Mouse (Mus musculus): ENCODE results near the gene Zfp568. TPM values are rescaled to one million over a fixed set of nuclear protein-coding genes. Genes with fewer than 3 reads are reported as not detected.

The Zfp568 gene
- polyA plus RNA-seq, 1 experiment, result 27.4 TPM

GRCm38 (mm10) chr7:30060341-30060740 lies 76.6 kb downstream of the Zfp568 start:
- H3K4me3 ChIP-seq, result no peak overlapping the region
- no peaks in the 10 kb centered on the region for H3K79me2 ChIP-seq (ENCODE audit: control insufficient read depth, insufficient read depth)
- H3K4me2 ChIP-seq (ENCODE audit: low read depth), result no peak overlapping the region
- H3K36me3 ChIP-seq (ENCODE audit: control insufficient read depth, insufficient read depth), result peaks cover 27% of the 10 kb centered on the region
- H3K27me3 ChIP-seq (ENCODE audit: control insufficient read depth, insufficient read depth, insufficient read length), result no peaks in the 10 kb centered on the region
- no peak for TF ChIP-seq MYOG (IDR thresholded peaks at IDR 0.05; ENCODE audit: control insufficient read depth in 1 of 3, insufficient read depth in 1 of 3, insufficient read length in 2 of 3, low read depth in 2 of 3)
- TF ChIP-seq MAX (IDR thresholded peaks at IDR 0.05; ENCODE audit: low read depth), result no peak
- TF ChIP-seq REST (IDR thresholded peaks at IDR 0.05; ENCODE audit: insufficient read depth, insufficient read length), result no peak
- TF ChIP-seq SRF (IDR thresholded peaks at IDR 0.05; ENCODE audit: control insufficient read depth, insufficient read length, low read depth), result no peak
- TF ChIP-seq POLR2A (IDR thresholded peaks at IDR 0.05; ENCODE audit: insufficient read length, low read depth), result no peak
- no peak for TF ChIP-seq CEBPB (IDR thresholded peaks at IDR 0.05; ENCODE audit: insufficient read depth, poor library complexity, severe bottlenecking)
- no peak for TF ChIP-seq TCF3 (IDR thresholded peaks at IDR 0.05; ENCODE audit: insufficient read length, low read depth)
- TF ChIP-seq USF1 (IDR thresholded peaks at IDR 0.05; ENCODE audit: low read depth), result no peak
- TF ChIP-seq E2F4 (IDR thresholded peaks at IDR 0.05; ENCODE audit: insufficient read depth), result no peak
- TF ChIP-seq POLR2AphosphoS2 (IDR thresholded peaks at IDR 0.05; ENCODE audit: insufficient read length, low read depth), result no peak
- TF ChIP-seq TCF12 (IDR thresholded peaks at IDR 0.05; ENCODE audit: insufficient read depth, poor library complexity, severe bottlenecking), result no peak
- no peak for TF ChIP-seq MYOD1 (IDR thresholded peaks at IDR 0.05; ENCODE audit: control insufficient read depth in 1 of 3, insufficient read length in 2 of 3, low read depth in 2 of 3)
- H3ac ChIP-seq (ENCODE audit: control insufficient read depth, insufficient read length), result no peak overlapping the region

- no peak for TF ChIP-seq POLR2A (IDR thresholded peaks at IDR 0.05; ENCODE audit: insufficient read length, low read depth)
- TF ChIP-seq POLR2AphosphoS2 (IDR thresholded peaks at IDR 0.05; ENCODE audit: insufficient read length, low read depth), result no peak
- TF ChIP-seq USF1 (IDR thresholded peaks at IDR 0.05; ENCODE audit: low read depth), result no peak
- TF ChIP-seq MAX (IDR thresholded peaks at IDR 0.05; ENCODE audit: low read depth), result no peak
- H3K27me3 ChIP-seq (ENCODE audit: control insufficient read depth, insufficient read depth, insufficient read length), result no peaks in the 10 kb centered on the region
- H3K4me3 ChIP-seq, result no peak overlapping the region
- H3K4me2 ChIP-seq (ENCODE audit: low read depth), result no peak overlapping the region
- H3ac ChIP-seq (ENCODE audit: control insufficient read depth, insufficient read length), result no peak overlapping the region
- H3K36me3 ChIP-seq (ENCODE audit: control insufficient read depth, insufficient read depth), result peaks cover 28% of the 10 kb centered on the region
- H3K79me2 ChIP-seq (ENCODE audit: control insufficient read depth, insufficient read depth), result no peaks in the 10 kb centered on the region
These were observed 78.7 kb downstream of the Zfp568 start for GRCm38 (mm10) chr7:30062478-30062877.

GRCm38 (mm10) chr7:30064622-30065021 lies 80.9 kb downstream of the Zfp568 start:
- Histone ChIP-seq H3ac (ENCODE audit: control insufficient read depth, insufficient read length) (no peak overlapping the region), H3K4me3 (no peak overlapping the region), H3K79me2 (ENCODE audit: control insufficient read depth, insufficient read depth) (no peaks in the 10 kb centered on the region), H3K4me2 (ENCODE audit: low read depth) (no peak overlapping the region), H3K36me3 (ENCODE audit: control insufficient read depth, insufficient read depth) (peaks cover 25% of the 10 kb centered on the region), H3K27me3 (ENCODE audit: control insufficient read depth, insufficient read depth, insufficient read length) (no peaks in the 10 kb centered on the region)
- TF ChIP-seq REST (IDR thresholded peaks at IDR 0.05; ENCODE audit: insufficient read depth, insufficient read length), result no peak
- no peak for TF ChIP-seq MYOD1 (IDR thresholded peaks at IDR 0.05; ENCODE audit: control insufficient read depth in 1 of 3, insufficient read length in 2 of 3, low read depth in 2 of 3)
- TF ChIP-seq TCF12 (IDR thresholded peaks at IDR 0.05; ENCODE audit: insufficient read depth, poor library complexity, severe bottlenecking), result no peak
- no peak for TF ChIP-seq MYOG (IDR thresholded peaks at IDR 0.05; ENCODE audit: control insufficient read depth in 1 of 3, insufficient read depth in 1 of 3, insufficient read length in 2 of 3, low read depth in 2 of 3)
- no peak for TF ChIP-seq SRF (IDR thresholded peaks at IDR 0.05; ENCODE audit: control insufficient read depth, insufficient read length, low read depth)
- TF ChIP-seq POLR2AphosphoS2 (IDR thresholded peaks at IDR 0.05; ENCODE audit: insufficient read length, low read depth), result no peak
- no peak for TF ChIP-seq USF1 (IDR thresholded peaks at IDR 0.05; ENCODE audit: low read depth)
- TF ChIP-seq TCF3 (IDR thresholded peaks at IDR 0.05; ENCODE audit: insufficient read length, low read depth), result no peak
- TF ChIP-seq E2F4 (IDR thresholded peaks at IDR 0.05; ENCODE audit: insufficient read depth), result no peak
- no peak for TF ChIP-seq MAX (IDR thresholded peaks at IDR 0.05; ENCODE audit: low read depth)
- TF ChIP-seq POLR2A (IDR thresholded peaks at IDR 0.05; ENCODE audit: insufficient read length, low read depth), result no peak
- no peak for TF ChIP-seq CEBPB (IDR thresholded peaks at IDR 0.05; ENCODE audit: insufficient read depth, poor library complexity, severe bottlenecking)

GRCm38 (mm10) chr7:30072146-30073028 lies 88.6 kb downstream of the Zfp568 start, which contains the start of gene Zfp82:
Zfp82 (minus strand) TSS chr7:30072900.
- H3K4me2 ChIP-seq (ENCODE audit: low read depth), result peak within 1 kb of the TSS; percentile 65
- TF ChIP-seq POLR2AphosphoS2 (IDR thresholded peaks at IDR 0.05; ENCODE audit: insufficient read length, low read depth) (peak; percentile 77), MAX (IDR thresholded peaks at IDR 0.05; ENCODE audit: low read depth) (no peak), E2F4 (IDR thresholded peaks at IDR 0.05; ENCODE audit: insufficient read depth) (no peak), POLR2A (IDR thresholded peaks at IDR 0.05; ENCODE audit: insufficient read length, low read depth) (peak; percentile 84), SRF (IDR thresholded peaks at IDR 0.05; ENCODE audit: control insufficient read depth, insufficient read length, low read depth) (no peak), USF1 (IDR thresholded peaks at IDR 0.05; ENCODE audit: low read depth) (no peak), TCF12 (IDR thresholded peaks at IDR 0.05; ENCODE audit: insufficient read depth, poor library complexity, severe bottlenecking) (no peak), REST (IDR thresholded peaks at IDR 0.05; ENCODE audit: insufficient read depth, insufficient read length) (no peak), CEBPB (IDR thresholded peaks at IDR 0.05; ENCODE audit: insufficient read depth, poor library complexity, severe bottlenecking) (no peak), MYOD1 (IDR thresholded peaks at IDR 0.05; ENCODE audit: control insufficient read depth in 1 of 3, insufficient read length in 2 of 3, low read depth in 2 of 3) (peak in 2 of 3 experiments; percentile 6 to 26), TCF3 (IDR thresholded peaks at IDR 0.05; ENCODE audit: insufficient read length, low read depth) (no peak), MYOG (IDR thresholded peaks at IDR 0.05; ENCODE audit: control insufficient read depth in 1 of 3, insufficient read depth in 1 of 3, insufficient read length in 2 of 3, low read depth in 2 of 3) (peak in 2 of 3 experiments; percentile 20 to 40)
- peak within 1 kb of the TSS; percentile 67 for H3ac ChIP-seq (ENCODE audit: control insufficient read depth, insufficient read length)
- no peaks in the 10 kb centered on the region for H3K79me2 ChIP-seq (ENCODE audit: control insufficient read depth, insufficient read depth)
- no peaks in the 10 kb centered on the region for H3K27me3 ChIP-seq (ENCODE audit: control insufficient read depth, insufficient read depth, insufficient read length)
- peaks cover 2% of the 10 kb centered on the region for H3K36me3 ChIP-seq (ENCODE audit: control insufficient read depth, insufficient read depth)
- peak within 1 kb of the TSS; percentile 55 for H3K4me3 ChIP-seq

Other genes with a start within 250 kb of the Zfp568 start
- gene Zfp84, start 215.4 kb upstream of the Zfp568 start, polyA plus RNA-seq (2012; fragmentation: generic; extraction: Trizol), result 4.7 TPM
- gene Zfp30, start 200.0 kb upstream of the Zfp568 start, polyA plus RNA-seq (2012; fragmentation: generic; extraction: Trizol), result 3.3 TPM
- gene Zfp790, start 167.8 kb upstream of the Zfp568 start, polyA plus RNA-seq (2012; fragmentation: generic; extraction: Trizol), result 5.1 TPM
- 0.96 TPM for gene Zfp940, start 130.3 kb upstream of the Zfp568 start, polyA plus RNA-seq (2012; fragmentation: generic; extraction: Trizol)
- gene Zfp420, start 124.0 kb upstream of the Zfp568 start, polyA plus RNA-seq (2012; fragmentation: generic; extraction: Trizol), result 1.7 TPM
- 3.9 TPM for gene Zfp27, start 77.4 kb upstream of the Zfp568 start, polyA plus RNA-seq (2012; fragmentation: generic; extraction: Trizol)
- 2.4 TPM for gene Zfp383, start 75.7 kb upstream of the Zfp568 start, polyA plus RNA-seq (2012; fragmentation: generic; extraction: Trizol)
- gene Zfp74, start 29.9 kb upstream of the Zfp568 start, polyA plus RNA-seq (2012; fragmentation: generic; extraction: Trizol), result 1.5 TPM
- gene Zfp14, start 67.4 kb downstream of the Zfp568 start, polyA plus RNA-seq (2012; fragmentation: generic; extraction: Trizol), result 0.97 TPM
- gene Zfp82, start 88.9 kb downstream of the Zfp568 start, polyA plus RNA-seq (2012; fragmentation: generic; extraction: Trizol), result 2.8 TPM
- 0.32 TPM for gene Gm26920, start 106.5 kb downstream of the Zfp568 start, polyA plus RNA-seq (2012; fragmentation: generic; extraction: Trizol)
- 4.3 TPM for gene Zfp566, start 106.6 kb downstream of the Zfp568 start, polyA plus RNA-seq (2012; fragmentation: generic; extraction: Trizol)
- gene Zfp260, start 110.8 kb downstream of the Zfp568 start, polyA plus RNA-seq (2012; fragmentation: generic; extraction: Trizol), result 11.3 TPM
- gene Zfp382, start 138.0 kb downstream of the Zfp568 start, polyA plus RNA-seq (2012; fragmentation: generic; extraction: Trizol), result 1.1 TPM
- 13.2 TPM for gene Zfp146, start 185.8 kb downstream of the Zfp568 start, polyA plus RNA-seq (2012; fragmentation: generic; extraction: Trizol)
- gene Cox7a1, start 200.2 kb downstream of the Zfp568 start, polyA plus RNA-seq (2012; fragmentation: generic; extraction: Trizol), result 112 TPM
- 622 TPM for gene Capns1, start 214.9 kb downstream of the Zfp568 start, polyA plus RNA-seq (2012; fragmentation: generic; extraction: Trizol)
- 174 TPM for gene Polr2i, start 248.0 kb downstream of the Zfp568 start, polyA plus RNA-seq (2012; fragmentation: generic; extraction: Trizol)
- 147 TPM for gene Tbcb, start 248.3 kb downstream of the Zfp568 start, polyA plus RNA-seq (2012; fragmentation: generic; extraction: Trizol)

Data from myocyte (in vitro differentiated cells).